ENCODE assay signal across 19 mouse cellular contexts in genomic region chr10:69172412-69172811, GRCm38 (mm10).
"Had no signal": no experiment of that assay in that cellular context is flagged by ENCODE, and none has a peak within 500 bp of the region (broad histone marks: within the 10 kb centered on the region; RNA-seq: fewer than 3 reads in every experiment).

No protein-coding gene starts in this region.

- ATAC-seq: lung, postnatal 0 days; midbrain, embryonic 16.5 days had no signal

- H3K4me2 ChIP-seq: lung, embryonic 15.5 days; midbrain, embryonic 12.5 days; neural tube, embryonic 13.5 days; neural tube, embryonic 15.5 days had no signal

- H3K27ac ChIP-seq: lung, embryonic 15.5 days; midbrain, embryonic 10.5 days; midbrain, embryonic 12.5 days; neural tube, embryonic 13.5 days; neural tube, embryonic 15.5 days had no signal

- H3K4me1 ChIP-seq: lung, embryonic 15.5 days; midbrain, embryonic 10.5 days; midbrain, embryonic 12.5 days; neural tube, embryonic 13.5 days; neural tube, embryonic 15.5 days had no signal

- H3K4me3 ChIP-seq: lung, embryonic 15.5 days; midbrain, embryonic 10.5 days; midbrain, embryonic 12.5 days; myocyte; neural tube, embryonic 13.5 days; neural tube, embryonic 15.5 days had no signal

- H3K9ac ChIP-seq: lung, embryonic 15.5 days; midbrain, embryonic 12.5 days; neural tube, embryonic 13.5 days; neural tube, embryonic 15.5 days had no signal

- H3K9me3 ChIP-seq: lung, embryonic 15.5 days; midbrain, embryonic 10.5 days; midbrain, embryonic 12.5 days; neural tube, embryonic 13.5 days; neural tube, embryonic 15.5 days had no signal

- DNase-seq: lung, adult 2 months; lung, postnatal 4 days; midbrain, embryonic 14.5 days; retina, postnatal 1 day; right cerebral cortex, adult 18-20 months; right cerebral cortex, postnatal 25 days; right cerebral cortex, postnatal 4 days; spleen, adult 18-20 months; thymus, adult 18-20 months; thymus, postnatal 14 days; thymus, postnatal 36 days had no signal

- H3K36me3 ChIP-seq: lung, embryonic 15.5 days; midbrain, embryonic 10.5 days; midbrain, embryonic 12.5 days; neural tube, embryonic 13.5 days; neural tube, embryonic 15.5 days had no signal

- H3K27me3 ChIP-seq: lung, embryonic 15.5 days; midbrain, embryonic 12.5 days; neural tube, embryonic 13.5 days; neural tube, embryonic 15.5 days had no signal
